Mouse (Mus musculus) heart, postnatal 0 days (tissue): ENCODE data around the gene Coq9. TPM values are rescaled to one million over a fixed set of nuclear protein-coding genes. Genes with fewer than 3 reads are reported as not detected.

Experiments used
- ATAC-seq: fragments of 200-750 bp; cut with Nextera tagmentation; 2 replicates; pipeline ENCODE4 v1.8.0; 2017; ENCODE audit warnings: low read depth, moderate number of reproducible peaks, moderate library complexity; ENCODE audit not compliant: insufficient read depth
- DNase-seq: peaks from one replicate; pipeline ENCODE4 v3.0.0-alpha.2; 2016; ENCODE audit warnings: low spot score
- H3K27ac ChIP-seq: fragments of 300-500 bp; sonication (generic); 2 replicates; pipeline ENCODE4 v1.5.1; 2014; ENCODE audit warnings: low read depth, mild to moderate bottlenecking
- H3K27me3 ChIP-seq: fragments of 300-500 bp; sonication (generic); 2 replicates; pipeline ENCODE4 v1.6.1; 2014; ENCODE audit warnings: low read length, mixed read lengths; ENCODE audit not compliant: control insufficient read depth, insufficient read depth
- H3K36me3 ChIP-seq: fragments of 300-500 bp; sonication (generic); replicated peaks from 2 replicates; pipeline ENCODE4 v1.6.1; 2014; ENCODE audit warnings: low read length, mixed read lengths; ENCODE audit not compliant: control insufficient read depth, insufficient read depth
- H3K4me1 ChIP-seq: fragments of 300-500 bp; sonication (generic); 2 replicates; pipeline ENCODE4 v1.6.1; 2014; ENCODE audit warnings: antibody characterized with exemption; ENCODE audit not compliant: control insufficient read depth, insufficient read depth
- H3K4me2 ChIP-seq: fragments of 300-500 bp; sonication (generic); 2 replicates; pipeline ENCODE4 v1.6.1; 2014; ENCODE audit warnings: low read depth, mild to moderate bottlenecking, low read length, moderate library complexity
- H3K4me3 ChIP-seq: fragments of 300-500 bp; sonication (generic); 2 replicates; pipeline ENCODE4 v1.5.1; 2014; ENCODE audit warnings: low read depth, low read length
- H3K9ac ChIP-seq: fragments of 300-500 bp; sonication (generic); replicated peaks from 2 replicates; pipeline ENCODE4 v1.6.1; 2014; ENCODE audit warnings: low read depth, low read length, mixed read lengths
- H3K9me3 ChIP-seq: fragments of 300-500 bp; sonication (generic); replicated peaks from 2 replicates; pipeline ENCODE4 v1.6.1; 2016; ENCODE audit warnings: low read length; ENCODE audit not compliant: control insufficient read depth
- CTCF ChIP-seq: IDR thresholded peaks from 2 replicates; pipeline ENCODE4 v1.5.1; 2016; ENCODE audit warnings: antibody characterized with exemption, control low read depth, low read depth
- EP300 ChIP-seq: IDR thresholded peaks from 2 replicates; pipeline ENCODE4 v1.6.1; 2016; ENCODE audit warnings: antibody characterized with exemption, low read depth
- WGBS: fragments of 180-500 bp; shearing (Covaris S2); extraction: QIAGEN DNeasy Blood & Tissue Kit; methylation state at CpG from one replicate; pipeline ENCODE4 v1.1.7; 2014; 5-methylcytosine and 5-hydroxymethylcytosine counted together
- polyA plus RNA-seq: library from polyadenylated mRNA; unstranded; fragments of >200 nt; fragmentation: Nextera tagmentation; extraction: Ambion mirVana; gene quantifications from 2 replicates; pipeline ENCODE4 v1.2.1, GENCODE M21; 2015
- total RNA-seq: library from RNA; depleted of rRNA; stranded (reverse); fragments of >200 nt; gene quantifications from 2 replicates; pipeline ENCODE4 v1.2.3, GENCODE M21; 2014; ENCODE audit warnings: low replicate concordance

Gene Coq9
- total and polyA plus RNA-seq, 2 experiments from 2014 or later: 290 to 677 TPM

DNA sequence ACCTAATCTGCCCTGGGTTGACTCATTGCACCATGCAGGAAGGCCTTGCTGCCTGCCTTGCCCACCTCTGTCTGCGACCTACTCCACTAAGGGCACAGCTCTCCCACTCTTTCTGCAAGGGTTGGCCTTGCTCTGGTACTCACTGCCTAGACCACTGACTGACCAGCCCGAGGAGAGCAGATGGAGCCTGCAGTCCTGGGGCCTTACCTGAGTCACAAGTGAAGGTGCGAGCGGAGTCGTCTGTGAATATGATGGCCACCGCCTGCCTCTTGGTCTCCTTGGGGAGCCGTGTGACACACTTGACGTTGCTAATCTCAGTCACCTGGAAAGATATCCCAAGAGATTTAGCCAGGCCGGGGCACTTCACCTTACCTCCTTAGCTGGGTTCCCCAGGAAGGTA is 28.8 kb downstream of the Coq9 start:
- Histone ChIP-seq H3K4me1 (peaks cover 12% of the 10 kb centered on the region), H3K4me2 (no peak overlapping the region), H3K9me3 (no peaks in the 10 kb centered on the region), H3K36me3 (peaks cover 55% of the 10 kb centered on the region), H3K27ac (no peak overlapping the region), H3K9ac (no peak overlapping the region), H3K27me3 (no peaks in the 10 kb centered on the region), H3K4me3 (no peak overlapping the region)
- TF ChIP-seq EP300 (no peak), CTCF (no peak)
- no peak for ATAC-seq
- WGBS: 79% methylated on average over 9 of the region's 9 CpGs
- no peak for DNase-seq

GRCm38 (mm10) chr8:94869146-94869545 is 31.0 kb downstream of the Coq9 start:
- Histone ChIP-seq H3K9ac (no peak overlapping the region; the same call in 1 of the 2 replicates), H3K9me3 (no peaks in the 10 kb centered on the region), H3K4me3 (no peak overlapping the region), H3K4me1 (peaks cover 12% of the 10 kb centered on the region), H3K27ac (no peak overlapping the region), H3K27me3 (no peaks in the 10 kb centered on the region), H3K36me3 (peaks cover 39% of the 10 kb centered on the region), H3K4me2 (0 out of 2 replicates have a peak overlapping the region, but pooled peaks have one; percentile 11)
- ATAC-seq (no peak), DNase-seq (no peak)
- WGBS: 38% methylated on average over 7 of the region's 7 CpGs
- TF ChIP-seq EP300 (no peak), CTCF (no peak)

GRCm38 (mm10) chr8:94870003-94870402 is 31.9 kb downstream of the Coq9 start:
- TF ChIP-seq CTCF (no peak), EP300 (no peak)
- WGBS: 49% methylated on average over 4 of the region's 4 CpGs
- Histone ChIP-seq H3K4me2 (peak overlapping the region; percentile 64), H3K36me3 (peaks cover 31% of the 10 kb centered on the region), H3K4me1 (peaks cover 13% of the 10 kb centered on the region), H3K9ac (no peak overlapping the region), H3K9me3 (no peaks in the 10 kb centered on the region), H3K4me3 (peak overlapping the region; percentile 35), H3K27me3 (no peaks in the 10 kb centered on the region), H3K27ac (no peak overlapping the region)
- no peak for ATAC-seq
- no peak for DNase-seq

DNA sequence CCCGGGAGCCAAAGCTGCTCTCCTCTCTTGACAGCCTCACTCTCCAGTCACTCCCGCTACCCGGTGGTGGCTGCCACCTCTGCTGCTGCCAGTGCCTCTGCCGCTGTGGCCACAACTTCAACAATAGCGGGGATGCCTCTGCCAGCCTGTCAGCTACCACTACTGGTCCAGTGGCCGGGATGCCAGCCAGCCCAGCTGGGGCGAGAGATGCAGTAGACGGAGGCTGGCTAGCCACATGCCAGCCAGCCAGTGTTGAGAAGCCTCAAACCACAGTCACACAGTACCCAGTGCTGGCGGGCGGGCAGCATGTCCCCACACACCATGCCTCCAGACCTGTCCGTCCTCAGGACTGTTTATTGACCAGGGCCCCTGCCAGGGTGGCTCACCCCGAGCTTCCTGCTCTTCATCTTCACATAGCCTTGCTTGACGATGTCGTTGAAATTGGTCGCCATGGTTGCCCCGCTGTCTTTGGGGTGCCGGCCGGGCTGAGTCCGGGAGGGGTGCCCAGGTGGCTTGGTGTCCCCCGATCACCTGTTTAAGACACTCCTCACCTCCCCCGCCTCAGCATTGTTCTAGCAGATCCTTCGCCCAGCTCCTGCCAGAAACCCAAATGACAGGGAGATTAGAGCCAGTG is 32.5 kb downstream of the Coq9 start:
- H3K4me3 ChIP-seq: peak overlapping the region; percentile 35
- H3K9ac ChIP-seq: peak overlapping the region; percentile 35
- H3K9me3 ChIP-seq: no peaks in the 10 kb centered on the region
- TF ChIP-seq CTCF: no peak
- no peak for TF ChIP-seq EP300
- DNase-seq (no peak), ATAC-seq (no peak)
- H3K36me3 ChIP-seq: peaks cover 25% of the 10 kb centered on the region
- H3K4me2 ChIP-seq: peak overlapping the region; percentile 64
- WGBS: 27% methylated on average over 22 of the region's 22 CpGs
- H3K27me3 ChIP-seq: no peaks in the 10 kb centered on the region
- peaks cover 19% of the 10 kb centered on the region for H3K4me1 ChIP-seq
- no peak overlapping the region for H3K27ac ChIP-seq

DNA sequence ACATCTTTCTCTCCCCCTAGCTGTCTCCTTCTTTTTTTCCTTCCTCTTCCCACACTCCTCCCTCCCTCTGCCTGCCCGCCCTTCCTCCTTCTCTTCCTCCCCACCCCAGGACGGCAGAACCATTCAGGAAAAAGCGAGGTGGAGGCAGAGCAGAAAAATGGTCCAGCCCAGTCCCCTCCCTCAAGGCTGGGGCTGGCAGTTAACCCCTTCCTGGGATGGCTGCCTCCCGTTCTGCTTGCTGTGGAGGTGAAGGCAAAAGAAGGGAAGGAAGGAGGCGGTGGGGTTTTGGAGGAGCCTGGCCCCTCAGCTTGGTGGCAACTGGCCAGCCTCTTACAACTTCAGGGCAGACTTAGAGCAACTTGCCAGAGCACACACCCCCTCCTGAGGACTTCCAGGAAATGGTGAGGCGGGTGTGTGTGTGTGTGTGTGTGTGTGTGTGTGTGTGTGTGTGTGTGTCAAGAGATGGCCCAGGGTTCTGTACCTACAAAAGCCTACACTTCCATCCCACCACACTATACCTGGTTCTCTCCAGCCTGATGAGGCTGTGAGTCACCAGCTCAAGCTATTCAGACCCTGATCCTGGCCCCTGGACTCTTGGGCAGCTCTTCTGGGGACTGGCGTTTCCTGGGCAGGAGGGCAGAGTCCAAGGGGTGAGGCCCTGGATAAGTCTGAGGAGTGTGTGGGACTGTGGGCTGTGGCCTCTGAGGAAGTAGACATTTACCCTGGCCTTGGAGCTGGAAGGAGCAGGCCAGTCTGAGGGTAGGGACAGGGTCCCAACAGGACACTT is 33.2 kb downstream of the Coq9 start:
- Histone ChIP-seq H3K4me1 (peaks cover 22% of the 10 kb centered on the region), H3K4me3 (peak overlapping the region; percentile 35), H3K27ac (0 out of 2 replicates have a peak overlapping the region, but pooled peaks have one; percentile 22), H3K9ac (peak overlapping the region; percentile 35), H3K4me2 (peak overlapping the region; percentile 64), H3K36me3 (peaks cover 18% of the 10 kb centered on the region), H3K9me3 (no peaks in the 10 kb centered on the region), H3K27me3 (no peaks in the 10 kb centered on the region)
- DNase-seq: peak; percentile 47
- WGBS: 21% methylated on average over 6 of the region's 7 CpGs
- TF ChIP-seq EP300 (no peak), CTCF (no peak)
- ATAC-seq: peak; percentile 48
